Mouse (Mus musculus) urinary bladder, postnatal 25 days (tissue): Measurements from ENCODE around the gene Hoxb1.

Source experiments
- DNase-seq: peaks from one replicate; pipeline ENCODE4 v3.0.0; 2022; ENCODE audit warnings: low spot score

Hoxb1 gene

DNA sequence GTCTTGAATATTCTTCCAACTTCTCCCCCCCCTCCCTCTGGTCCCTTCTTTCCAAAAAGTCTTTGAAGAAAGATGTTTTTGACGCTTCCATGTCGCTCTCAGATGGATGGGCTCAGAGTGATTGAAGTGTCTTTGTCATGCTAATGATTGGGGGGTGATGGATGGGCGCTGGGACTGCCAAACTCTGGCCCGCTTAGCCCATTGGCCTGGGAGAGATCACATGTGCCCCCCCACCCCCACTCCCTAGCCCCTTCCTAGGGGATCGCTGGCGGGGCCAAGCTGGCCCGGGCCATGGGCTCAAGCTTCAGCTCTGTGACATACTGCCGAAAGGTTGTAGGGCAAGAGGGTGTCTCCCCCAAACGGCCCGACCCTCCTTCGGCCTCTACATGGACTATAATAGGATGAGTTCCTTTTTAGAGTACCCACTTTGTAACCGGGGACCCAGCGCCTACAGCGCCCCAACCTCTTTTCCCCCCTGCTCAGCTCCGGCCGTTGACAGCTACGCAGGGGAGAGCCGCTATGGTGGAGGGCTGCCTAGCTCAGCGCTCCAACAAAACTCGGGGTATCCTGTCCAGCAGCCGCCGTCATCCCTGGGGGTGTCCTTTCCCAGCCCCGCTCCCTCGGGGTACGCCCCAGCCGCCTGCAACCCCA, at the start of gene Hoxb1:
Hoxb1 (plus strand) TSS at position 312 of the 651 bp plus-strand sequence.
- DNase-seq, result no peak

DNA sequence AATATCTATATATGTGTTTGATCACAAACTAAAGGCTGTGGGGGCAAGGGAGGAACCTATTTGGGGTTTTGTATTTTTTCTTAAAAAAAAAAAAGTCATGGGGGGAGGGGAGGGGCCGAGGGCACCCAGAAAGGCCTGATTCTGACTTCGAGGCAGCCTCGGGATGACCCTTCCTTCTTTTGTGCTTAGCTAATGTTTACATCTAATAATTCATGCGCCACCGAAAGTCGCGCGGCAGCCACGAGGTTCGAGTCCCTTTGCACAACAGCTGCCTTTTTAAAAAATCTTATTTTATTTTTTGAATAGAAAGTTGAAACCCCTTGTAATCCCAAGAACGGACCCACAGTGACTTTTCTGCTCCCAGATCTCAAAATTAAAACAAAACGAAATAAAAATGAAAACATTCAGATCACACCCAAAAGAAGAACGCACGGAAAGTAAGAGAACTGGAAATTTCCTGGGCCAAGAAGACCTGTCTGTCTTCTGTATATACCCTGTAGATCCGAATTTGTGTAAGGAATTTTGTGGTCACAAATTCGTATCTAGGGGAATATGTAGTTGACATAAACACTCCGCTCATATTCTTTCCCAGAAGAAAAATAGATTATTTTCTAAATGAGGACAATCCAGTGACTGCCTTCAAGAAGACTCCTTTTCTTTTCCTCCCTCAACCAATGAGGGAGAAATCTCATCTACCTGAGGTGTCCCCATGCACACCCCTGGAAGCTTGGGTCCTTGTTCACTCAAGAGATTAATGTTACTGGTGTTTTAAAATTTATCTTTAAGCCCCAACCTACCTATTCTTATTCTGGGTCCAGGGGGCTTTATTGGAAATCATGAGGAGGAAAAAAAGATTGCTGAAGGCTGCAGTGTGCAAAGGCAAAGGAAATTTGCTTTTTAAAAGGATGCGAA, 48.6 kb upstream of the Hoxb1 start:
- no peak for DNase-seq

DNA sequence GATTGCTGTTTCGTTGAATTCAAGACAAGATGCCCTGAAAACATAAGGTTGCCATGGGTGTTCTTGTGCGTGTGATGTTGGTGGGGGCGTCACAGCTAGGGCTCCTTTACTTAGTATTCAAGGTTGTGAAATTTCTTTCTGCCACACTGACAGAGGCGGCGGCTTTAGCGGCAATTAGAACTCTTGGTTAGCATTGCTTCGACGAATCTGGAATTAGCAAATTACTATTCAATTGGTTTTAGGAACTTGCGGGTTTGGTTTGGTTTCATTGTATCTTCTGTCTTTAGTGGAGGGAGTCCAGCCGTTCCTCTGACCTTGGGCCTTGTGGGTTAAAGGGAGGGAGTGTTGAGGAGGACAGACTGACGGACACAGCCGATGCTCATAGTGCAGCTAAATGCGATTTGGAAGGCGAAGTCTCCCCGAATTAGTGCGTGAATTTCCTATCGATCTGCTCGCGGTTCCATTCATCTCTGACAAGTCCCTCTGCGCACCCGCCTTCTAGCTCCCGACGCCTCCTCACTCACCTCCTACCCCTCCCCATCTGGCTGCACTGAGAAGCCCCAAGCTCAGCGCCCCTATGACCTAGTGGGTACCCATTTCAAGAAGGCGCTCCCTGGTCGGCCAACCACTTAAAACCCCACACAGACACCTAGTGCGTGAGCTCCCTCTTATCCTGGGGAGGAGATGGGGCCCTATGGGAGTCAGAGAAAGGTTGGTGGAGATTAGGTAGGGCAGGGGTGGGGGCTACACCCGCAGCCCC, 47.8 kb upstream of the Hoxb1 start, which contains the start of gene Hoxb4:
Hoxb4 (plus strand) TSS at position 660 of the 760 bp plus-strand sequence.
- no peak for DNase-seq

DNA sequence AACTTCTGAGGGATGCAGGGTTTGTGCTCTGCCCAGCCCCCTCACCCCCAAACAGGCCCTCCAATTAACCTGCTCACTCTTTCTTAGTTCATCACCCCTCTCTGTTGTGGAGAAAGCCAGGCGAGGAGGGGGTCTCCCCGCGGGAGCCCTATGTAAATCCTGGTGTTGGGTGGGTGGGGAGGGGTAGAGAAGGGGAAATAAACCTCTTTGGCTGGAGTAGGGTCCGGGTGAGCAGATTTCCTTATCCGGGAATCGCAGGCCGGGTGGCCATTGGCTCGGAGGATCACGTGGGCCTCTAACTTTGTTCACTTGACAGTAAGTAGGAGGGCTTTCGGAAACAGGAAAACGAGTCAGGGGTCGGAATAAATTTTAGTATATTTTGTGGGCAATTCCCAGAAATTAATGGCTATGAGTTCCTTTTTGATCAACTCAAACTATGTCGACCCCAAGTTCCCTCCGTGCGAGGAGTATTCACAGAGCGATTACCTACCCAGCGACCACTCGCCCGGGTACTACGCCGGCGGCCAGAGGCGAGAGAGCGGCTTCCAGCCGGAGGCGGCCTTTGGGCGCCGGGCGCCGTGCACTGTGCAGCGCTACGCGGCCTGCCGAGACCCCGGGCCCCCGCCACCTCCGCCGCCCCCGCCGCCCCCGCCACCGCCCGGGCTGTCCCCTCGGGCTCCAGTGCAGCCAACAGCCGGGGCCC, 47.0 kb upstream of the Hoxb1 start:
- no peak for DNase-seq

DNA sequence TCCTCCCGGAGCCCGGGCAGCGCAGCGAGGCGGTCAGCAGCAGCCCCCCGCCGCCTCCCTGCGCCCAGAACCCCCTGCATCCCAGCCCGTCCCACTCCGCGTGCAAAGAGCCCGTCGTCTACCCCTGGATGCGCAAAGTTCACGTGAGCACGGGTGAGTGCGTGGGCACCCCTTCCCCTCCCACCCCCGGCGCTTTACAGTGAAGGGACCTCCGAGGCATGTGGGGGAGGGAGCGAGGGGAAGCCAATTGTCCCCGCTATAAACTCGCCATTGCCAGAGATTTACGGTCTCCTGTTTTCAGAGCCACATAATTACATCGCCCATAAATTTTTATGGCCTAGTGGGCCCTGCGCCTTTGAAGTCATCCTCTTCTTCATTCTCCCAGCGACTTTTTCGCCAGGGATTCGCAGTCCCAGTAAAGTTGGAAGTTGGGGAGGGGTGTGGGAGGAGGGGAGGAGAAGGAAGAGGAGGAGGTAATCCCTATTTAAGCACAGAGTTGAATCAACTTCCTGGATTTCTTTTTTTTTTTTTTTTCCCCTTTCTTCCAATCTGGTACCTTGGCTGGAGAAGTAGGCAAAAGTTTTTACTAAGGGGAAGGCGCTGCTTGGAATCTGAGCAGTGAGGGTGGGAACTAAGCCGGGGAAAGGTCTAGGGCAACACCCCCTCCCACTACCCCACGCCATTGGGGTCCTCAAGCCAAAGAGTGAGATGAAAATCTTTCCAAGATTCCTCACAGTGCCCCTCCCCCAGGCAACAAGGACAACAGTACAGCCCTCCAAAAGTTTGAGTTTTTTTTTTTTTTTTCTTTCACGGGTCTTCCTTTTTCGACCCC, 46.3 kb upstream of the Hoxb1 start:
- DNase-seq, result no peak

DNA sequence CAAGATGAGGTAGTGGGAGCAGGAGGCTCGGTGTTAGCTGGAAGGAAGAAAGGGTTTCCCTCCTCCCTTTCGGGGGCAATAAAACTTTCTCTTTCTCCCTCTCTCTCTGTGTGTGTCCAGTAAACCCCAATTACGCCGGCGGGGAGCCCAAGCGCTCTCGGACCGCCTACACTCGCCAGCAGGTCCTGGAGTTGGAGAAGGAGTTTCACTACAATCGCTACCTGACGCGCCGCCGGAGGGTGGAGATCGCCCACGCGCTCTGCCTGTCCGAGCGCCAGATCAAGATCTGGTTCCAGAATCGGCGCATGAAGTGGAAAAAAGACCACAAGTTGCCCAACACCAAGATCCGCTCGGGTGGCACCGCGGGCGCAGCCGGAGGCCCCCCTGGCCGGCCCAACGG, 45.6 kb upstream of the Hoxb1 start:
- DNase-seq, result no peak

DNA sequence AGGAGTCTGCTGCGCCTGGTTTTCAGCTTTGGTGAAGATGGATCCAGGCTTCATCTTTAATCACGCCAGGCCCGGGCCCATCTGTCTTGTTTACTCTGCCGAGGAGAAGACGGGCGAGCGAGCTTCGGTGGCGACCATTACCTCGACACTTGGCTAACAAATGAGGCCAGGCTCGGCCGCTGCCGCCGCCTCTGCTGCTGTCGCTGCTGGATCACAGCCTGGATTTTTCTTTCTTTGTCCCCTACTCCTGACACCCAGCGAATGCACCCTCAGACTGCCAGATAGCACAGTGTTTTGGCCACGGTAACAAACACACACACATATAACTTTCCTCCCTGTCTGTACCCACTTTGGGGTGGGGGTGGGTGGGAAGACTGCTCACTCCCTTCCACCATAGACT, 44.9 kb upstream of the Hoxb1 start:
- no peak for DNase-seq

DNA sequence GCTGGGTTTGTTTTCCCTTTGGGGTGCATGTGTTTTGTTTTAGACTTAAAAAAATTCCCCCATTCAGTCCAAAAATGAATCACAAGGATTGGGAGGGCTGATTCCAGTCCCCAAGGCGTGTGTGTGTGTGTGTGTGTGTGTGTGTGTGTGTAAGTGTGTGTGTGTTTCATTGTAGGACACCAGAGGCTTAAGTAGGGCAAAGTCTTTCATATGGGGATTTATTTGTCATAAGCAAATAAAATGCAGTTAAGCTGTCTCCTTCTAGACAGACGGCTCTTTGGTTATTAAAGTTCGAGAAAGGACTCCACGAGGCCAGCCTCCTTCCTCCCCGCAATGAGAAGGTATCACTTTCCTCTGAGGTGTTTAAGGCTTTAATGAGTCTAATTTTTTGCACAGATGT, 43.7 kb upstream of the Hoxb1 start:
- no peak for DNase-seq

DNA sequence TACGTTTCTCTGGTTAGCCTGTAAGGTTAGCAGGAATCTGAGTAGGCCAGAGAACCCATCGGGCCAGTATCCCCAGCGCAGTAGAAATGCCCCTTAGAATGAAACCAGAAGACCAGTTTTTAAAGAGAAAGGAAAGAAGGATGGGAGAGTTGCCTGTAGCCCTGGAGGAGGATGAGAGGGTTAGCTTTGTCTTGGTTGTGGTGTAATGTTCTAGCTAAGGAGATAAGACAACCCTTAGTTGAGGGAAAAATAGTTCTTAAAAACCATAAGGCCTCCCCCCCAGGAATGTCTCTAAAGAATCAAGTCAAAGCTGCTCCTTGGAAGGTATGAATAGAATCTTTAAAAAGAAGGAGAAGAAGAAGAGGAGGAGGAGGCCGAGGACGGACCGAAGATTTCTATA, 42.8 kb upstream of the Hoxb1 start:
- DNase-seq, result no peak

DNA sequence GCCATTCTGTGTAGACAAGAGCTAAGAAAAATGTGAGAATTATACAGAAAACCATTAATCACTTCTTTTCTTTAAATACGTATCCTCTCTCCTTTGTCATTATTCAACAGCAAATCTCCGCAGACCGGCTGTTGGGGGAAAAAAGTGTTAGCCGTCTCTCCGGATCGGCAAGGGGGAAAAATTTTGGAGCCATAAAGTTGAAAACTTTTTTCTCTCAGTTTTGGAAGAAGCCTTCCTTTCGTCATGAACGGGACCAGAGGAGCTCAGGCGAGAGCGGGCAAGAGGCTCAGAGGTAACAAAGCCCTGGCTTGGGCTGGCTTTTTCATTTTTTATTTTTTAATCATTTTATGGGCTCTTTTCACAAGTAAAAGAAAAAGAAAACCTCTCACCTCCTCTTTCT, 42.4 kb upstream of the Hoxb1 start, which contains the start of gene Hoxb3:
Hoxb3 (plus strand) TSS at position 173 of the 400 bp plus-strand sequence.
- no peak for DNase-seq

DNA sequence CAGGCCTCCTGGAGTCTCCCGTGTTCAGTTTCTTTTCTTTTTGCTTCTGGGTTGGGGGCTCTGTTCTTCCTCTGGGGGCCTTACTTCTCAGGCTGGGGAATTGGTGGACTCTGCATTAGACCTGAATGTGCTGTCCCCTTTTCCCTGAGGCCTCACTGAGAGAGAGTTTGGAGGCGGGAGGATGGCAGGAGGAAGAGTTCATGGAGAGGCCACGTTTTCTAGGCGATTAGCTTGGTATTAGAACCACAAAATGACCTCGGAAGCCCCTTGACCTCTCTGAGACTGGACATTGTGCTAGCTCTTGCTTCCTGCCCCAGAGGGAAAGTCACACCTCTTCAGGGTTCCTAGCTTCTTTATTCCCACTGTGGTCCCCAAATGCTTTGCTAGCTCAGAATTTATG, 41.4 kb upstream of the Hoxb1 start:
- no peak for DNase-seq

DNA sequence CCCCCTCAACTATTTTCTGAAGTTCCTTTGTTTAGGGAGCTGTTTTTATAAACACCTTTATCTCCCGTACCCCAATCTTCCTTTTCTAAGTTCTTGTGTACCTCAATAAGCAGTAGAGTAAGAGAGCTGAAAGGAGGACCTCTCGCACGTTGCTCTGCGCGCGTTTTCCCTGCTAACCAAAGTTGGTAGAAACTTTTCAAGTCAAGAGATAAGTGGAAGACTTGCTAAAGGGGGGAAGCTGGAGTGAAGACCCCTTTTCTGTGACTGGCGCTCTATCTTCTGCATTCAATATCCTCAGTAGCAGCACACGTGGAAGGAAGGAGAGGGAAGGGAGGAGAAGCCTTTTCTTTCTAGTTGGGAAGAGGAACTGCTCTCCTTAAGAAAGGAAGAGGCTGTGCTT, 40.6 kb upstream of the Hoxb1 start:
- DNase-seq, result no peak

DNA sequence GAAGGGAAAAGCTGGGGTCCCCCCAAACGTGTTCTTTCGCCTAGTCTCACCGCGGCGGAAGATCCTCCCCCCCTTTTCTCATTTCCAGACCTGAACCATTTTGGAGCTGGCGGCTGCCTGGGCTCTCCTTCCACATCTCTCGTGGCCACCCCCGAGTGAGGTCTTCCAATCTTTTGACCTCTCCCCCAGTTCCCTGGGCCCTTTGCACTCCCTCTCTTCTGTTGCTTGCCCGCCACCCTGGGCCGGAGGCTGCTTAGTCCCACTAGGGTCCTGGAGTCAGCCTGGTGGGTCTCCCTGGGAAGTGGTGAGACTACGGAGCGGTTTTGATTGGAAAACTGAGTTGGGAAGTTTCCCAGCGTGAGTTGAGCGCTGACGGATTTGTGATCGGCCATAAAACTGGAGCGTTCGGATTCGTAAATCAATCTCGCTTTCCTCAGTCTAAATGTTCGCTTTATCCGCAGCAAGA, 39.8 kb upstream of the Hoxb1 start:
- DNase-seq, result no peak

DNA sequence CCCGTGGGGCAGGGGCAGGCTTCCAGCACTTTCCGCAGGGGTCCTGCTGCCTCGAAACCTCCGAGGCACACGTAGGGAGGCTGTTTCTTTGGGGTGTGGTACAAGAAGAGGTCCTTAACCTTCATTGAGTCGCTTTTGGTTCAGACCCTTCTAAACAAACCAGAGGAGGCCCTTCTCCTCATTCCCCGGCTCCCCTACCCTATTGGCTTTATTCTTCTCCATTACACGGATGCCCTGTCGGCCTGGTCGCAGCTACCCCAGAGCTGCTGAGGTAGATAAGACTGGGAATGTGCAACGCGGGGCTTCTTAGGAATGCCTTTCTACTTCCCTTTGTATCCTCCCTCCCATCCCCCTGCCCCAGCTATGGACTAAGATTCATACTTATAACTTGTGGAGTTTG, 38.8 kb upstream of the Hoxb1 start:
- DNase-seq, result no peak

DNA sequence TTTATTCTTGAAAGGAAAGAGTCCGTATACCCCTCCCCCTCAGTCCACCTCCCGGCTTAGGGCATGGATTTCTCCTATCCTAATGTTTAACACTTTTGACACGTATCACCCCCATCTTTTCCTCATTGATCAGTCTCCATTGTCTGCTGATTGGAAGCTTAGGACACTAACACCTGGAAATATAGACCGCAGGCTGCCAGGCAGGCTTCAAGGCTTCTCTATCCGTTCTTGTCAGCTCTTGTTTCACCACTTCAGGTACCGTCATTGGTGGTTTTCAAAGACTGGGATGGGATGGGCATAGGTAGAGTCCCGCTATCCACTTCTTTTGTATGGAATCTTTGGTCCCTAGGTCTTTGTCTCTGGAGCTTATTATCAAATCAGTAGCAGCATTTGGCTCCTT, 38.4 kb upstream of the Hoxb1 start:
- DNase-seq, result no peak

DNA sequence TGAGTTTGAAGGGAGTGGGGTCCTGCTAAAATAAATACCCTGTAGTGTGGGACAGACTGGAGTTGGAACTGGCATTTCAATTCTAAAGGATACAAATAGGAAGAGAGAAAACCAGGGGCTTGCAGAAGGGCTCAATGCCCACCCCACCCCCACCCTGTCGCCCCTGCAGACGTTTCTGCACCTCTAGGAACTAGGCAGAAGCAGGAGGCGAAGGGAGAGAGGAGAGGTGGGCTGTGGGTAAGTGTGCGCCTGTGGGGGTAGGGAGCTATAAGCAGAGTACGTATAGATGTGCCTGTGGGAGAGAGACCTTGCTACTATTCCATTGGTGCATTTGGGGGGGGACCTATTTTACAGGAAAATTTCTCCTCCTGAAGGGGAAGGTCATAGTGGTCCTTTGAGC, 37.8 kb upstream of the Hoxb1 start:
- no peak for DNase-seq

DNA sequence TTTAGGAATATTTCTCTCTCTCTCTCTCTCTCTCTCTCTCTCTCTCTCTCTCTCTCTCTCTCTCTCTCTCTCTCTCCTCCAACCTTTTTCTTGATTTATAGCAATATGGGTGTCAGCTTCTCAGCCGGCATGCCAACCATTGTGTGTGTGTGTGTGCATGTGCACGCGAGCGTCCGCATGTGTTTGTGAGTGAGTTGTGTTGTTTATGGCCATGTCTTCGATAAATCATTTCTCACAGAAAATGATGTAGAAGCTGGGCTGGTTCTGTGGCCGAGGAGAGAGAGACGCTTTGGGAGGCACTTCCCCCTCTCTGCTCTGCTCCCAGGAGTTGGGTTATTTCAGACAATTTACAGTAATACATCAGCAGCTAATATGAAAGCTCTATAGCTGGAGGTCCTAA, 36.9 kb upstream of the Hoxb1 start:
- no peak for DNase-seq

DNA sequence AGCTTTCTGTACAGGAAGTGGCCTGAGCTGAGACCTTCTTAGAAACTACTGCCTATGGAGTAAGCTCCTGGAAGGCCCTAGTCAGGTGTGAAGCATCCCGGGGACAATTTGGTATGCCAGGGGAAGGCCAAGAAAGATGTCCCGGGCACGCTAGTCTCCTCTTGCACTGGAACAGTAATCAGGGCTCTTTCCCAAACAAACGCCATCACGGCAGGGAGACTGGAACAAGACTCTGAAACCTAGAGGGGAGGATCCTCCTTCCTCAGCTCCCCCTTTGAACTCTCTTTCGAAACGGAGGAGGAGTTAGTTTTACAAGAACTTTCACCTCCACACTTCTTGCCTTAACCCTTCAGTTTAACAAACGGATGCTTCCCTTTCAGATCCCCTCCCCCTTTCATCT, 33.4 kb upstream of the Hoxb1 start:
- no peak for DNase-seq

DNA sequence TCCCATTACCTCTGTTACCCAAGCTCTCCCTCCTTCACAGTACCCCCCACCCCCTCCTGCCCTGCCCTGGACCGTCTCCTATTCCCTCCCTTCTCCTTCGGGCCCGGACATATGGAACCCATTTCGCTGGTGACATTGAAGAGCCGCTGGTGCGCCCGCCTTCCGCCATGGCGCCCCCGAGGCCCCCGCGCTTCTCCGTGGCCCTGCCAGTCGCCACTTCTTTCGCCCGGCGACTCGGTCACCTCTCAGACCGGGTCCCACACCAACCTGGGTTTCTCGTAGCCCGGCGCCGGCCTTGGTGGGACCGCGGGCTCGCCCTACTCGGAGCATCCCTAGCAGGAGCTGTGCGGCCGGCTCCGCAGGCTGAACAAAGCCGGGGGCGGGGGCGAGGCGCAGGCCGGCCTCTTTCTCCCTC, 32.9 kb upstream of the Hoxb1 start:
- no peak for DNase-seq

DNA sequence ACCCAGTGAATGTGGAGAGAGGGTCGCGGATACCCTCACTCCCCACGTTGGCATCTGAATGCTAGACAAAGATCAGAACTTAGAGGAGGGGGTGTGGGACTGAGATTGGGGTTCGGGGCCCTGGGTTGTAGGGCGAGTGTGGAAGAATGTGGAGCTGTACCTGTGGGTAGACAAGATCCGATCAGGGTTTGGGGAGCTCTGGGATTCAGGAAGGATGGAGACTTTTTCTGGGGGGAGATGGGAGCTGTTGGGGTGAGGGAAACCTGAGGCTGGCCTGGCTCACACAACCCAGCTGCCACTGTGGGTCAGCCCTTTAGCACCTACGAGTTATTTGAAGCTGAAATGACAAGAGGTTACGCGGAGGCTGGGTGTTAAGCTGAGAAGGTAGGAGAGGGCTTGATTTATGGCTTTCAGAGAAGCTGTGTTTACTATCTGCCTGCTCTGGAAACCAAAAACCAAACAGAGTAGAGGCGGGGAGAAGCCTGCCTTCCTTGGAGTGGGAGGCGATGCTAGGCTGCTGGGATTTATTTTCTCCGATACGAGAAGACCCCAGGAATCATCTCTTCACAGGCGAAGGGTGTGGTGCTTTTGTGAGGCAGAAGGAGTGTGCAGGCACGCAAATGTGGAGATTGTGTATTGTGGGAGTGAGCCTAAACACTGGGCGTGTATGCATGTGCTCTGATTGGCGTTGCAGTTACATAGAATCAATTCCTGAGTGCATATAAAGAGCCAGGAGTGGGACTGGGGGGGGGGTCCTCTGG, 32.1 kb upstream of the Hoxb1 start:
- DNase-seq, result no peak
